Mouse (Mus musculus): ENCODE measurements around the gene Ccdc69. TPM values are rescaled to one million over a fixed set of nuclear protein-coding genes. Genes with fewer than 3 reads are reported as not detected.
A peak's percentile ranks its signal among the peaks of the same experiment; 100 is the strongest.

The Ccdc69 gene
- polyA plus RNA-seq, 1 experiment = 2.2 TPM

DNA sequence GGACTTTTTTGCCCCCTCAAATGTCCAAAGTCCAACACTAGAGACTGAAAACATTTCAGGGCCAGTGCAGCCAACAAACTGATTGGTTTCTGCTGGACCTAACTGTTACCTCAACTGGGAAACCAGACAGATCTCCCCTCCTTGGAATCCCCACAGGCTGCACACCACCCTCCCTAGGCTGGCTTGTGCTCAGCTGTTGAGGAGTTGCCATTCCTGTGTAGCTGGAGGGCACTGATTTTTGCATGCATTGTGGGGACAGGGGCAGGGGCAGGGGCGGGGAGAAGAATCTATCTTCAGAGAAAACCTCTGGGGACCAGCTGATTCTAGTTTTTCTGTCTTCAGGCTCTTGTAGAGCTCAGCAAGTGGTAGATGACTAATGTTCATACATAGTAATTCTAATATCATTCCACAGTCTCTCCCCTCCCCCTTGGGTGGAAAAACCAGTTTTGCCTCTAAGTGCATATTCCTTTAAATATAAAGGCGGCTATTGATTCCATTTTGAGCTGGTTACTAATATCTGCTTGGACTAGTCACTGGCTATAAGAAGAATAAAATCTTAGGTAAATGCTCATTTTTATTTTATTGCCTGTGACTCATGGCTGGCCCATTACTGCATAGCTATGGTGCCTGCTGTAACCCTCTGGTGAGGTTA lies 50.6 kb downstream of the Ccdc69 start:
- H3K4me3 ChIP-seq (ENCODE audit: control insufficient read depth, low read depth, low read length) = no peak overlapping the region
- peaks cover 11% of the 10 kb centered on the region for H3K4me1 ChIP-seq (ENCODE audit: control insufficient read depth, insufficient read depth, low read length)
- H3K27ac ChIP-seq (ENCODE audit: control insufficient read depth, insufficient read depth, low read depth, low read length) = no peak overlapping the region
- no peaks in the 10 kb centered on the region for H3K36me3 ChIP-seq (ENCODE audit: control insufficient read depth, insufficient read depth, low read length)
- H3K27me3 ChIP-seq (ENCODE audit: control insufficient read depth, insufficient read depth, low read length) = no peaks in the 10 kb centered on the region
- TF ChIP-seq CTCF (IDR thresholded peaks at IDR 0.05; ENCODE audit: control insufficient read depth, insufficient read depth, insufficient replicate concordance, low read depth, low read length) (no peak), POLR2A (IDR thresholded peaks at IDR 0.05; ENCODE audit: control insufficient read depth, low read depth, low read length) (no peak)

DNA sequence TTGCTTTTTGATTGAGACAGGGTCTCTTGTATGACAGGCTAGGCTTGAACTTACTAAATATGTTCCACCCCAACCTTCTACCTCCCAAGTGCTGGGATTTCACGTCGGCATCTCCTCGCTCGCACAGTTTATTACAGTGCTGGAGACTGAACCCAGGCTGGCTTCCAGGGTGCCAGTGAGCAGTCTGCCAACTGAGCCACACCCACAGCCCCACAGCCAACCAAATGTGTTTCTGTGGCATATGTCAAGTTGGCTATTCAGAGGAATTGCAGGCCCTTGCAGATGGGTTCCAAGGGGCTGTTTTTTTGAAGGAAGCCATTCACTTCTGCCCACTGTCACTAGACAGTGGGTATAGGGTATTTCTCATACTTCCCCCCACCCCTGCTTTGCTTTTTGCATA lies 52.0 kb downstream of the Ccdc69 start:
- TF ChIP-seq POLR2A (IDR thresholded peaks at IDR 0.05; ENCODE audit: control insufficient read depth, low read depth, low read length) = no peak
- no peak for TF ChIP-seq CTCF (IDR thresholded peaks at IDR 0.05; ENCODE audit: control insufficient read depth, insufficient read depth, insufficient replicate concordance, low read depth, low read length)
- Histone ChIP-seq H3K4me1 (ENCODE audit: control insufficient read depth, insufficient read depth, low read length) (peaks cover 8% of the 10 kb centered on the region), H3K27ac (ENCODE audit: control insufficient read depth, insufficient read depth, low read depth, low read length) (no peak overlapping the region), H3K4me3 (ENCODE audit: control insufficient read depth, low read depth, low read length) (no peak overlapping the region), H3K36me3 (ENCODE audit: control insufficient read depth, insufficient read depth, low read length) (no peaks in the 10 kb centered on the region), H3K27me3 (ENCODE audit: control insufficient read depth, insufficient read depth, low read length) (no peaks in the 10 kb centered on the region)

DNA sequence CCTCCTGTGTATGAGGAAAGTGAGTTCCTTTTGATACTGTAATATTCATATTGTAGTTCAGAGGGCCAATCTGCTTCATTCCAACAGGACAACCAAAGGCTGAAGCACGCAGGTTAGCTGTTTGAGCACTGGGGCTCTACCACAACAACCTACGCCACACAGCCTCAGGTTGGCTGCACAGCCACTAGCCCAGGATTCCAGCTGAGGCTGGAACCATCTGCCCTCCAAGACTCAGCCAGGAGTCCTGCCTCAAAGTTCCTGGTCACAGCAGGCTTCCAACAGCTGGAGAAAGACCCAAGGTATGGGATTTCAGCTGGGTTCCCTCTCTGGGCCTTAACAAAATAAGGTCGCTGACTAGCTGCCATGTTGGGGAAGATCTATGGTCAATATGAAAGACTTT lies 54.3 kb downstream of the Ccdc69 start:
- Histone ChIP-seq H3K4me1 (ENCODE audit: control insufficient read depth, insufficient read depth, low read length) (peaks cover 8% of the 10 kb centered on the region), H3K27ac (ENCODE audit: control insufficient read depth, insufficient read depth, low read depth, low read length) (no peak overlapping the region), H3K4me3 (ENCODE audit: control insufficient read depth, low read depth, low read length) (no peak overlapping the region)

DNA sequence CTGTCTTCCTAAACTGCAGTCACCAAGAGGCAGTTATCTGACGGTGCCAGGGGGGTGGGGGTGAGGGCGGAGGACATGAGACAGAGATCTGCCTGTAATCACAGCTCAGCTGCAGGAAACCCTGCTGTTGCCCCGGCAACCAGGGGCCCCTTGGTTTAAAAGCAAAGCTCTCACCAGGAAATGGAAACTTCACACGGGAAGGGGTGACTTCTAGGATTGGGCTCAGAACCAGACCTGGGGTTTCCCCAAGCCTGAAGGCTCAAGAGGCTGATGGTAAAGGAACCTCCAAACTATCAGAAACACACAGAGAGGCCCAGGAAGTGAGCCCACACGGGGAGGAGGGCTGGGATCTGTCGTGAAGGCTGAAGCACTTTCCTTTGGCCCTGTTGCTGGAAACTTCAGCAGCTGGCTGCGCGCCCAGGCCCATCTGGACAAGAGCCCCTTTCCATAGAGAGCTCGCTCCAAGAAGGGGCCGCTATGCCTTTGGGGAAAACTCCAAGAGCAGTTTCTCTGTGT lies 54.8 kb downstream of the Ccdc69 start:
- TF ChIP-seq POLR2A (IDR thresholded peaks at IDR 0.05; ENCODE audit: control insufficient read depth, low read depth, low read length) = no peak
- no peak for TF ChIP-seq CTCF (IDR thresholded peaks at IDR 0.05; ENCODE audit: control insufficient read depth, insufficient read depth, insufficient replicate concordance, low read depth, low read length)
- Histone ChIP-seq H3K4me3 (ENCODE audit: control insufficient read depth, low read depth, low read length) (no peak overlapping the region), H3K36me3 (ENCODE audit: control insufficient read depth, insufficient read depth, low read length) (no peaks in the 10 kb centered on the region), H3K27me3 (ENCODE audit: control insufficient read depth, insufficient read depth, low read length) (no peaks in the 10 kb centered on the region), H3K4me1 (ENCODE audit: control insufficient read depth, insufficient read depth, low read length) (peaks cover 8% of the 10 kb centered on the region), H3K27ac (ENCODE audit: control insufficient read depth, insufficient read depth, low read depth, low read length) (peak overlapping the region; percentile 56)

More for the DNA sequence above, 54.3 kb downstream of the Ccdc69 start:
- TF ChIP-seq POLR2A (IDR thresholded peaks at IDR 0.05; ENCODE audit: control insufficient read depth, low read depth, low read length) (no peak), CTCF (IDR thresholded peaks at IDR 0.05; ENCODE audit: control insufficient read depth, insufficient read depth, insufficient replicate concordance, low read depth, low read length) (no peak)
- H3K27me3 ChIP-seq (ENCODE audit: control insufficient read depth, insufficient read depth, low read length) = no peaks in the 10 kb centered on the region
- H3K36me3 ChIP-seq (ENCODE audit: control insufficient read depth, insufficient read depth, low read length) = no peaks in the 10 kb centered on the region

GRCm38 (mm10) chr11:55022508-55022907 lies 55.4 kb downstream of the Ccdc69 start:
- H3K4me3 ChIP-seq (ENCODE audit: control insufficient read depth, low read depth, low read length) = no peak overlapping the region
- TF ChIP-seq CTCF (IDR thresholded peaks at IDR 0.05; ENCODE audit: control insufficient read depth, insufficient read depth, insufficient replicate concordance, low read depth, low read length) = no peak
- no peak for TF ChIP-seq POLR2A (IDR thresholded peaks at IDR 0.05; ENCODE audit: control insufficient read depth, low read depth, low read length)
- H3K36me3 ChIP-seq (ENCODE audit: control insufficient read depth, insufficient read depth, low read length) = no peaks in the 10 kb centered on the region
- H3K27me3 ChIP-seq (ENCODE audit: control insufficient read depth, insufficient read depth, low read length) = no peaks in the 10 kb centered on the region
- H3K4me1 ChIP-seq (ENCODE audit: control insufficient read depth, insufficient read depth, low read length) = peaks cover 8% of the 10 kb centered on the region
- H3K27ac ChIP-seq (ENCODE audit: control insufficient read depth, insufficient read depth, low read depth, low read length) = 0 out of 2 replicates have a peak overlapping the region, but pooled peaks have one; percentile 15

GRCm38 (mm10) chr11:55021859-55022258 lies 56.1 kb downstream of the Ccdc69 start:
- TF ChIP-seq POLR2A (IDR thresholded peaks at IDR 0.05; ENCODE audit: control insufficient read depth, low read depth, low read length) = no peak
- TF ChIP-seq CTCF (IDR thresholded peaks at IDR 0.05; ENCODE audit: control insufficient read depth, insufficient read depth, insufficient replicate concordance, low read depth, low read length) = no peak
- Histone ChIP-seq H3K4me3 (ENCODE audit: control insufficient read depth, low read depth, low read length) (no peak overlapping the region), H3K4me1 (ENCODE audit: control insufficient read depth, insufficient read depth, low read length) (peaks cover 8% of the 10 kb centered on the region), H3K27me3 (ENCODE audit: control insufficient read depth, insufficient read depth, low read length) (no peaks in the 10 kb centered on the region), H3K36me3 (ENCODE audit: control insufficient read depth, insufficient read depth, low read length) (no peaks in the 10 kb centered on the region), H3K27ac (ENCODE audit: control insufficient read depth, insufficient read depth, low read depth, low read length) (no peak overlapping the region)

DNA sequence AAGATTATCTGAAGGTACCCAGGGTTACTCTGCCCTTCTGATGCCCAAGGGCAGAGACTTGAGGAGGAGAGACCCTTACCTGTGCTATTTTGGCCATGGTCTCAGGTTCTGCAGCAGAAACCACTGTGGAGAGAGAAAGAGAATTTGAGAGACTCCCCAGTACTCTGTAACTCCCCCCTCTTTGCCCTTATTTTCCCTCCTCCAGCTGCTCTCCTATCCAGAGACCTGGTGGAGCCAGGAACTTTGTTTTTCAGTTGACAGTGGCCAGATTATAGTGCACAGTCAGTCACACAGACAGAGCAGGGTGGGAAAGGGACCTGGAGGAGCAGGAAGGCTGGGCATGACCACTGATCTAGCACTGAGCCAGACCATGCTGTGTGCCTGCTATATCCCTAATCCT lies 56.5 kb downstream of the Ccdc69 start:
- no peak for TF ChIP-seq POLR2A (IDR thresholded peaks at IDR 0.05; ENCODE audit: control insufficient read depth, low read depth, low read length)
- TF ChIP-seq CTCF (IDR thresholded peaks at IDR 0.05; ENCODE audit: control insufficient read depth, insufficient read depth, insufficient replicate concordance, low read depth, low read length) = no peak
- no peak overlapping the region for H3K27ac ChIP-seq (ENCODE audit: control insufficient read depth, insufficient read depth, low read depth, low read length)
- no peaks in the 10 kb centered on the region for H3K36me3 ChIP-seq (ENCODE audit: control insufficient read depth, insufficient read depth, low read length)
- no peaks in the 10 kb centered on the region for H3K27me3 ChIP-seq (ENCODE audit: control insufficient read depth, insufficient read depth, low read length)
- no peak overlapping the region for H3K4me3 ChIP-seq (ENCODE audit: control insufficient read depth, low read depth, low read length)
- peaks cover 8% of the 10 kb centered on the region for H3K4me1 ChIP-seq (ENCODE audit: control insufficient read depth, insufficient read depth, low read length)

Measured in testis, adult 2 months (tissue).